Mouse (Mus musculus) adipose tissue, adult 10 weeks (tissue): ENCODE data around the gene Gm4737. TPM values are rescaled to one million over a fixed set of nuclear protein-coding genes. Genes with fewer than 3 reads are reported as not detected.

Experiments
- polyA plus RNA-seq: library from polyadenylated mRNA; stranded (reverse); fragments of 350-450 nt; fragmentation: Illumina TruSeq; extraction: RNeasy Lipid Tissue Mini Kit (QIAGEN cat#74804); gene quantifications from one replicate; pipeline ENCODE4 v1.2.3, GENCODE M21; 2014; ENCODE audit warnings: low read depth, low replicate concordance

The Gm4737 gene
- polyA plus RNA-seq = 1.4 TPM

GRCm38 (mm10) chr16:46154832-46155231 lies at the start of gene Gm4737:
TSS of gene Gm4737 (minus strand) at chr16:46155077.

DNA sequence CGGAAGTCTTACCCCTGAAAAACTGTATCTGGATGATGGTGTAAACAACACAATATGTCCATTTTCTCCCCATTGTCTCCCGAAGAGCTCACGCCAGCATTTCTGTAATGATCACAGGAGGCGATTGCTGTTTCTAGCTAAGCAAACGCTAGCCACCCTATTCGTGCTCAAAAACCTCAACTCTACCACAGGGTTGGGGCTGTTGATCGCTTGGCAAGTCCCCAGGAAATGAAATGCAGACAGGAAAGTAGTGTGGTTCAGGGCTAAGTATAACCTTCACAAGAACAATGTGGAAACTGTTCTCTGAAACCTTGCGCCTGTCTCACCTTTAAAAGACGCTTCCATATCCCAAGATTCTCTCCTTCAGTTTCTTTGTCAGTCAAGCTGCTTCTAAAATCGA lies 34.9 kb downstream of the Gm4737 start, which contains the start of gene Cd96:
Gene Cd96 (minus strand): TSS at position 232 of the 400 bp plus-strand sequence.

Other genes starting within 250 kb of the Gm4737 start
- 11.7 TPM for gene Phldb2, start 201.5 kb downstream of the Gm4737 start, polyA plus RNA-seq
- gene Plcxd2, start 144.9 kb downstream of the Gm4737 start, polyA plus RNA-seq = 1.1 TPM
- gene Cd96, start 34.8 kb downstream of the Gm4737 start, polyA plus RNA-seq = 0.31 TPM